Mouse (Mus musculus): ENCODE measurements at regions not wholly inside any gene's neighbourhood (a gene's known extent, or its start where the extent isn't known, plus 50 kb on each side); places are given as distances from the start of the nearest gene placed in this dataset.

DNA sequence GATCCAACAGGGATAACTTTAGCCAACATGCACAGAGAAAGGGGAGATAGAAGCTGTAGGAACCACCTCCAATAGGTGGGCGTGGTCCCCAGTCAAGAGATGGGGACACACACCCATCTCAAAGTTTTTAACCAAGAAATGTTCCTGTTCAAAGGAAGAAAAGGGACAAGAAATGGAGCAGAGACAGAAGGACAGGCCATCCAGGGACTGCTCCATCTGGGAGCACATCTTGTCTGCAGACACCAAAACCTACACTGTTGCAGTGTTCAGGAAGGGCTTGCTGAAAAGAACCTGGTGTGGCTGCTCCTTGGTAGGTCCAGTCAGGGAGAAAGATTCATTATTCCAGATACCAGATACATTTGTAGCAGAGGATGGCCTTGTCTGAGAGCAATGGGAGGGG, 676.5 kb upstream of the Foxg1 start:
- DNase-seq (ENCODE audit: low read depth, low spot score): no peak

DNA sequence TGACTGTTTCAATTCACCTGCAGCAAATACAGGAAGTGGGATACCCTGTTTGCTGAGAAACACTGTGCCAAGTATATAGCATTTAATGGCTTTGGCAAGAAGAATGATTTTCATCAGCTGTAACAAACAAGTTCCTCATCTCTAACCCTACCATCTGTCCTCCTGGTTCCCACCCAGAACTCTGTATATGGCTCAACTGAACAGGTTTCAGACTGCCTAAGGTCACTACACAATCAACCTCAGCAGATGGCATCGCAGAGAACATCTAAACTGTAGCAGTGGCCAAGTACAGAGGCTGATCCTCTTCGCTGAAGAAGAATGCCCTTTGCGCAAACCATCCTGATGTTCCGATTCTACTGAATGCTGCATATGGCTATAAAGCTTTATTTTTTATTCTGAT, 668.8 kb upstream of the Foxg1 start:
- peak; percentile 30 for DNase-seq (ENCODE audit: low read depth, low spot score)

DNA sequence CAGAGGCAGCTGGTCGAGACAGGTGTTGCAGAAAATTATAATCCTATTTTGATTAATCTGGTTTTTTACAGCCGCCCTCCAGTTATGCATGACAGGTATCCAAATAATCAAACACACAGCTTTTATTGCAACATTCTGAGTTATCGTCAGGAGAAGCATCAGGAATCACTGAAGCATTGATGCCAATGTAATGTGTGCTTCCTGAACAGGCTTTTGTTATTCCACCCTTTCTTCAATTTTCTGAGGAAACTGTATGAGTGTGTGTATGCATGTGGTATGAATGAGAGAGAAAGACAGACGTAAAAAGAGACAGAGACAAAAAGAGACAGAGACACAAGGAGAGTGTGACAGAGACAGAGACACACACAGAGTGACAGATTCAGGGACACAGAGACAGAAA, 652.6 kb upstream of the Foxg1 start:
- no peak for DNase-seq (ENCODE audit: low read depth, low spot score)

GRCm38 (mm10) chr12:48758805-48759396, 623.6 kb upstream of the Foxg1 start:
- DNase-seq (ENCODE audit: low read depth, low spot score): no peak
